Mouse (Mus musculus): Measurements from ENCODE around the gene Btbd35f26. TPM values are rescaled to one million over a fixed set of nuclear protein-coding genes. Genes with fewer than 3 reads are reported as not detected.
"Not testable (repeated sequence)": the region's sequence is repeated elsewhere in the genome, so short reads cannot be mapped to it uniquely, and the experiment has no call there.

Btbd35f26 gene
- not detected in 2 replicates for polyA plus RNA-seq (2015; fragmentation: Nextera tagmentation; extraction: Ambion mirVana)

- WGBS: no CpG with 5 or more reads among the region's 4 CpGs
- H3K4me1 ChIP-seq (replicated peaks); H3K9ac ChIP-seq (replicated peaks); H3K27me3 ChIP-seq; H3K27ac ChIP-seq; H3K9me3 ChIP-seq; ATAC-seq; H3K4me2 ChIP-seq (replicated peaks); H3K36me3 ChIP-seq; H3K4me3 ChIP-seq (replicated peaks): not testable (repeated sequence)
Measured at GRCm38 (mm10) chrX:31336154-31336553, at the start of gene Btbd35f26. Btbd35f26 (plus strand) TSS chrX:31336454.

GRCm38 (mm10) chrX:31341924-31342323, 5.7 kb downstream of the Btbd35f26 start:
- not testable (repeated sequence) for ATAC-seq; H3K27me3 ChIP-seq; H3K4me1 ChIP-seq (replicated peaks); H3K27ac ChIP-seq; H3K36me3 ChIP-seq; H3K4me3 ChIP-seq (replicated peaks); H3K9me3 ChIP-seq; H3K4me2 ChIP-seq (replicated peaks); H3K9ac ChIP-seq (replicated peaks)
- WGBS: 74% methylated on average over 3 of the region's 4 CpGs

- no CpG with 5 or more reads among the region's 4 CpGs for WGBS
- not testable (repeated sequence) for ATAC-seq; H3K4me3 ChIP-seq (replicated peaks); H3K4me1 ChIP-seq (replicated peaks); H3K4me2 ChIP-seq (replicated peaks); H3K27ac ChIP-seq; H3K9ac ChIP-seq (replicated peaks); H3K36me3 ChIP-seq; H3K9me3 ChIP-seq; H3K27me3 ChIP-seq
Measured at GRCm38 (mm10) chrX:31383818-31384217, 47.6 kb downstream of the Btbd35f26 start, which contains the start of gene Btbd35f19. Btbd35f19 (minus strand) TSS chrX:31383918.

Other genes with a start within 250 kb of the Btbd35f26 start
- gene Btbd35f29, start 218.8 kb upstream of the Btbd35f26 start, polyA plus RNA-seq (2015; fragmentation: Nextera tagmentation; extraction: Ambion mirVana): not detected in 2 replicates
- gene Spin2f, start 82.6 kb upstream of the Btbd35f26 start, polyA plus RNA-seq (2015; fragmentation: Nextera tagmentation; extraction: Ambion mirVana): not detected in 2 replicates
- not detected in 2 replicates for gene Btbd35f19, start 47.5 kb downstream of the Btbd35f26 start, polyA plus RNA-seq (2015; fragmentation: Nextera tagmentation; extraction: Ambion mirVana)
- gene Gm21883, start 237.8 kb downstream of the Btbd35f26 start, polyA plus RNA-seq (2015; fragmentation: Nextera tagmentation; extraction: Ambion mirVana): not detected in 2 replicates